Mouse (Mus musculus): ENCODE measurements at regions not wholly inside any gene's neighbourhood (a gene's known extent, or its start where the extent isn't known, plus 50 kb on each side); places are given as distances from the start of the nearest gene placed in this dataset.

DNA sequence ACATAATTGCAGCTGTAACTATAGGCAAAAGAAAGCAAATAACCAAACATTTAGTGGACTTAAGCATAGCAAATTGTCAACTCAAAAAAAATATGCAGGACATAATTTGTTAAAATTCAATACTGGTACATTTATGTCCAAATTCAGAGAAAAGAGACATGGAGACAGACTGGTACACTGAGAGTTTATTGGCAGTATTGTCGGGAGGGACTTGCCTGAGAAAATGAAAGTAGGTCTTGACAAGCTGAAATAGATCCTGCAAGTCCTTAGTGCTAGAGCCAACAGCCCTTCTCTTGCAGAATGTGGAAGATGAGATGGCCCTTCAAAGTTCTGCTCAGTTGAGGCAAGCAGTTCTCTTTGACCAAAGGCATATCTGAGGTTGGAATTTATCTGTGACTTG, 74.5 kb upstream of the Mtap start:
- Histone ChIP-seq H3K27ac (no peak overlapping the region), H3K4me3 (ENCODE audit: insufficient read depth in 1 of 2, low read depth in 2 of 2, low read length in 2 of 2) (no peak overlapping the region), H3K9me3 (ENCODE audit: control insufficient read depth, low read length) (no peaks in the 10 kb centered on the region), H3K4me2 (ENCODE audit: low read depth) (no peak overlapping the region), H3K27me3 (ENCODE audit: control insufficient read depth, insufficient read depth, low read length) (no peaks in the 10 kb centered on the region), H3K9ac (replicated peaks) (no peak overlapping the region), H3K36me3 (replicated peaks; ENCODE audit: control insufficient read depth, insufficient read depth, low read depth) (no peaks in the 10 kb centered on the region), H3K4me1 (replicated peaks; ENCODE audit: control insufficient read depth in 2 of 2, insufficient read depth in 2 of 2, low read length in 1 of 2) (no peaks in the 10 kb centered on the region; a peak in 1 of 4 replicates)
- WGBS (ENCODE audit: insufficient replicate concordance) = 33% methylated on average over 1 of the region's 1 CpGs
- ATAC-seq (ENCODE audit: insufficient read depth) = no peak
- TF ChIP-seq EP300 (IDR thresholded peaks at IDR 0.05; ENCODE audit: low read depth) (no peak), CTCF (IDR thresholded peaks at IDR 0.05; ENCODE audit: low read depth) (no peak)
- no peak for DNase-seq (ENCODE audit: low read depth in 3 of 3, low spot score in 3 of 3)

DNA sequence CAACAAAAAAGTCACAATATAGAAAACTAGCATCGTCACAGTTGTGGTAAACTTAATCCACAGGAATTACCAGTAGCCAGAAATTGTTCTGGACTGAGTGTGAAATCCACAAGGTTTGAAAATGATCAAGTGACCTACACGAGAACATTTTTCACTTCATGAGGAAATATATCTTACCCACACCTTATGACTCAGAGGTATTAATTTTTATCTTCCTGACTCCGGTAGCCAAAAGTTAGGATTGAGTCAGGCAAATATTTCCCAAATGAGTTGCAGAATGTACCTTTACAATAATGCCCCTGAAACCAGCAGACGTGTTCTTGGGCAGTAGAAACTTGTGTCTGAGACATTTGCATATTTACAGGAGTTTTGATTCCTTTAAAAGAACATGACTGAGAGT, 75.3 kb upstream of the Mtap start:
- Histone ChIP-seq H3K4me3 (ENCODE audit: insufficient read depth in 1 of 2, low read depth in 2 of 2, low read length in 2 of 2) (no peak overlapping the region), H3K9me3 (ENCODE audit: control insufficient read depth, low read length) (no peaks in the 10 kb centered on the region), H3K4me1 (replicated peaks; ENCODE audit: control insufficient read depth in 2 of 2, insufficient read depth in 2 of 2, low read length in 1 of 2) (peaks cover 0 to 4% of the 10 kb centered on the region in 2 experiments; a peak in 1 of 4 replicates), H3K4me2 (ENCODE audit: low read depth) (no peak overlapping the region), H3K9ac (replicated peaks) (no peak overlapping the region), H3K27me3 (ENCODE audit: control insufficient read depth, insufficient read depth, low read length) (no peaks in the 10 kb centered on the region), H3K27ac (no peak overlapping the region), H3K36me3 (replicated peaks; ENCODE audit: control insufficient read depth, insufficient read depth, low read depth) (no peaks in the 10 kb centered on the region)
- TF ChIP-seq CTCF (IDR thresholded peaks at IDR 0.05; ENCODE audit: low read depth) (no peak), EP300 (IDR thresholded peaks at IDR 0.05; ENCODE audit: low read depth) (no peak)
- DNase-seq (ENCODE audit: low read depth in 3 of 3, low spot score in 3 of 3) = no peak
- no peak for ATAC-seq (ENCODE audit: insufficient read depth)
- WGBS (ENCODE audit: insufficient replicate concordance) = 67% methylated on average over 4 of the region's 4 CpGs

GRCm38 (mm10) chr4:89057573-89057972, 79.3 kb upstream of the Mtap start:
- H3K27me3 ChIP-seq (ENCODE audit: control insufficient read depth, insufficient read depth, low read length) = no peaks in the 10 kb centered on the region
- H3K27ac ChIP-seq = no peak overlapping the region
- H3K4me1 ChIP-seq (replicated peaks; ENCODE audit: control insufficient read depth in 2 of 2, insufficient read depth in 2 of 2, low read length in 1 of 2) = peaks cover 0 to 4% of the 10 kb centered on the region in 2 experiments; a peak in 1 of 4 replicates
- no peaks in the 10 kb centered on the region for H3K36me3 ChIP-seq (replicated peaks; ENCODE audit: control insufficient read depth, insufficient read depth, low read depth)
- no peak overlapping the region for H3K9ac ChIP-seq (replicated peaks)
- H3K4me2 ChIP-seq (ENCODE audit: low read depth) = no peak overlapping the region
- ATAC-seq (ENCODE audit: insufficient read depth) (no peak), DNase-seq (ENCODE audit: low read depth in 3 of 3, low spot score in 3 of 3) (no peak)
- no peaks in the 10 kb centered on the region for H3K9me3 ChIP-seq (ENCODE audit: control insufficient read depth, low read length)
- H3K4me3 ChIP-seq (ENCODE audit: insufficient read depth in 1 of 2, low read depth in 2 of 2, low read length in 2 of 2) = no peak overlapping the region
- TF ChIP-seq CTCF (IDR thresholded peaks at IDR 0.05; ENCODE audit: low read depth) (no peak), EP300 (IDR thresholded peaks at IDR 0.05; ENCODE audit: low read depth) (peak; percentile 9; the same call in 1 of the 2 replicates)

- ATAC-seq (ENCODE audit: insufficient read depth) (no peak), DNase-seq (ENCODE audit: low read depth in 3 of 3, low spot score in 3 of 3) (no peak)
- peaks cover 0 to 4% of the 10 kb centered on the region in 2 experiments; a peak in 1 of 4 replicates for H3K4me1 ChIP-seq (replicated peaks; ENCODE audit: control insufficient read depth in 2 of 2, insufficient read depth in 2 of 2, low read length in 1 of 2)
- no peaks in the 10 kb centered on the region for H3K36me3 ChIP-seq (replicated peaks; ENCODE audit: control insufficient read depth, insufficient read depth, low read depth)
- no peaks in the 10 kb centered on the region for H3K27me3 ChIP-seq (ENCODE audit: control insufficient read depth, insufficient read depth, low read length)
- no peaks in the 10 kb centered on the region for H3K9me3 ChIP-seq (ENCODE audit: control insufficient read depth, low read length)
- H3K4me2 ChIP-seq (ENCODE audit: low read depth) = no peak overlapping the region
- H3K4me3 ChIP-seq (ENCODE audit: insufficient read depth in 1 of 2, low read depth in 2 of 2, low read length in 2 of 2) = no peak overlapping the region
- WGBS (ENCODE audit: insufficient replicate concordance) = 47% methylated on average over 1 of the region's 1 CpGs
- no peak overlapping the region for H3K27ac ChIP-seq
- H3K9ac ChIP-seq (replicated peaks) = no peak overlapping the region
- TF ChIP-seq EP300 (IDR thresholded peaks at IDR 0.05; ENCODE audit: low read depth) (no peak), CTCF (IDR thresholded peaks at IDR 0.05; ENCODE audit: low read depth) (no peak)
Measured at GRCm38 (mm10) chr4:89057135-89057534, 79.8 kb upstream of the Mtap start.

DNA sequence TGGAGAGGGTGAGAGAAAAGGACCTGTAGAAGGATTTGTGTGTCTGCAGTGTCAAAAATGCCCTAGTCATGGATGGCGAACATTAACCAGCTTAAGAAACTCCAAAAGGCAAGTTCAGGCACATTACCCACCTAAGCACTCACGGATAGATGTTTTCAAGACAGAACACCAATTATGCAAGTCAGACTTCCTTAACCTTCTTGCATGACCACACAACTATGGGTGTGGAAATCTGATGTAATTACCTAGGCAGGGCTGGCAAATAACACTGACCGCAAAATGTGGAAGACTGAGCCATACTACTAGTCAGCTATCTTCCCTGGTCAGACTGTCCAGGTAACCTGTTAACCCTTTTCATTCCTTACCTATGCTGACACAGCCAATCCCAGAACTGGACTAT, 81.0 kb upstream of the Mtap start:
- Histone ChIP-seq H3K36me3 (replicated peaks; ENCODE audit: control insufficient read depth, insufficient read depth, low read depth) (no peaks in the 10 kb centered on the region), H3K9ac (replicated peaks) (no peak overlapping the region), H3K27me3 (ENCODE audit: control insufficient read depth, insufficient read depth, low read length) (no peaks in the 10 kb centered on the region), H3K4me1 (replicated peaks; ENCODE audit: control insufficient read depth in 2 of 2, insufficient read depth in 2 of 2, low read length in 1 of 2) (peaks cover 0 to 4% of the 10 kb centered on the region in 2 experiments; a peak in 1 of 4 replicates), H3K4me2 (ENCODE audit: low read depth) (no peak overlapping the region), H3K9me3 (ENCODE audit: control insufficient read depth, low read length) (no peaks in the 10 kb centered on the region), H3K4me3 (ENCODE audit: insufficient read depth in 1 of 2, low read depth in 2 of 2, low read length in 2 of 2) (no peak overlapping the region), H3K27ac (no peak overlapping the region)
- DNase-seq (ENCODE audit: low read depth in 3 of 3, low spot score in 3 of 3) (no peak), ATAC-seq (ENCODE audit: insufficient read depth) (no peak)
- WGBS (ENCODE audit: insufficient replicate concordance) = 50% methylated on average over 3 of the region's 3 CpGs
- TF ChIP-seq EP300 (IDR thresholded peaks at IDR 0.05; ENCODE audit: low read depth) (no peak), CTCF (IDR thresholded peaks at IDR 0.05; ENCODE audit: low read depth) (no peak)
